Mouse (Mus musculus): ENCODE data around the gene Tbc1d7.

GRCm38 (mm10) chr13:43209560-43209959 lies 38.3 kb upstream of the Tbc1d7 start:
- TF ChIP-seq CTCF (IDR thresholded peaks at IDR 0.05; ENCODE audit: extremely low read depth, insufficient read length, insufficient replicate concordance, low read depth, low read length) (no peak), POLR2A (IDR thresholded peaks at IDR 0.05; ENCODE audit: low read depth, low read length) (no peak)

Data from small intestine, adult 2 months (tissue).